Mouse (Mus musculus) forebrain, embryonic 10.5 days (tissue): Measurements from ENCODE around the gene Sez6. TPM values are rescaled to one million over a fixed set of nuclear protein-coding genes. Genes with fewer than 3 reads are reported as not detected.
A peak's percentile ranks its signal among the peaks of the same experiment; 100 is the strongest.

Experiments
- DNase-seq: peaks from one replicate; pipeline ENCODE4 v3.0.0-alpha.2; 2017; ENCODE audit warnings: low spot score; ENCODE audit errors: extremely low spot score
- H3K27ac ChIP-seq: fragments of 300-500 bp; sonication (generic); 2 replicates; pipeline ENCODE4 v1.5.1; 2016; ENCODE audit warnings: mild to moderate bottlenecking
- H3K27me3 ChIP-seq: fragments of 300-500 bp; sonication (generic); 2 replicates; pipeline ENCODE4 v1.6.1; 2016; ENCODE audit warnings: mild to moderate bottlenecking; ENCODE audit not compliant: poor library complexity, severe bottlenecking
- H3K36me3 ChIP-seq: fragments of 300-500 bp; sonication (generic); replicated peaks from 2 replicates; pipeline ENCODE4 v1.6.1; 2016; ENCODE audit warnings: mild to moderate bottlenecking, moderate library complexity
- H3K4me1 ChIP-seq: fragments of 300-500 bp; sonication (generic); 2 replicates; pipeline ENCODE4 v1.6.1; 2016
- H3K4me3 ChIP-seq: fragments of 300-500 bp; sonication (generic); 2 replicates; pipeline ENCODE4 v1.5.1; 2016; ENCODE audit warnings: mild to moderate bottlenecking, moderate library complexity
- H3K9me3 ChIP-seq: fragments of 300-500 bp; sonication (generic); 2 replicates; pipeline ENCODE4 v1.6.1; 2016; ENCODE audit warnings: mild to moderate bottlenecking, moderate library complexity
- WGBS: fragments of 180-500 bp; shearing (Covaris S2); methylation state at CpG from one replicate; pipeline ENCODE4 v1.1.7; 2016; 5-methylcytosine and 5-hydroxymethylcytosine counted together
- polyA plus RNA-seq: library from polyadenylated mRNA; unstranded; fragments of >200 nt; fragmentation: Nextera tagmentation; extraction: Ambion mirVana; gene quantifications from 2 replicates; pipeline ENCODE4 v1.2.1, GENCODE M21; 2016

Gene Sez6
- polyA plus RNA-seq, 1 experiment from 2014 or later: 4.3 TPM

DNA sequence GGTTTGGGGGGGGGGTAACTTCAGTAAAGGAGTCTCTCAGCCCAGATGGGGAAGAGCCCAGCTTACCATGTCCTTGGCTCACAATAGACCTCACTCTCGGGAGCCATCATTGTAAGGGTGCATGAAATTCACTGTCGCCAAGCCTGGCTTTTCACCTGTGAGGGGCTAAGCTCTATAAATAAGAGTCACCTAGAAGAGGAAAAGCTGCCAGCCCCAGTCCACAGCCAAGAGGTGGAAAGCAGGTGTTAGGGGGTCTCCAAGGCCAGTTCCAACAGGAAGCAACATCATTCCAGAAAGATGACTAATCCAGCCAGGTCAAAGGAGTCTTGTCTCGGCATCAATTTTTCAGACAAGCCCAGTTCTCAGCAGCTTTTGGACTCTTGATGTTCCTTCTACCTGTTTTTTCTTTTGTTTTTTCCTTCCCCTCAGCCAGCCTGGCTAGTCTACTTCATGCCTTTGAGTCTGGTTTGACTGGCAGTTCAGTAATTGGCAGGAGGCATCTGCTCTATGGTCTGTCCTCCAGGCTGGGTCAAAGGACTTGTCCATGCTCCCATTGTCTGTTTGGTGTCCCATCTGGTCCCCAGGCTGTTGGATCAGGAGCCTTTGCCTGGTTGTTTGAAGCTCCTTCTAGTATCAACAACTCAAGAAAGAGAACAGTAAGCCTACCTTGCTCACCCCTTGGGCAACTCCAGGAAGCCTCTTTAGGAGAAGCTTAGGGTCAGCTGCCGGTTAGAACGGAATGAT is 4.1 kb downstream of the Sez6 start:
- WGBS: 38% methylated on average over 5 of the region's 5 CpGs
- peaks cover 99% of the 10 kb centered on the region for H3K27me3 ChIP-seq

DNA sequence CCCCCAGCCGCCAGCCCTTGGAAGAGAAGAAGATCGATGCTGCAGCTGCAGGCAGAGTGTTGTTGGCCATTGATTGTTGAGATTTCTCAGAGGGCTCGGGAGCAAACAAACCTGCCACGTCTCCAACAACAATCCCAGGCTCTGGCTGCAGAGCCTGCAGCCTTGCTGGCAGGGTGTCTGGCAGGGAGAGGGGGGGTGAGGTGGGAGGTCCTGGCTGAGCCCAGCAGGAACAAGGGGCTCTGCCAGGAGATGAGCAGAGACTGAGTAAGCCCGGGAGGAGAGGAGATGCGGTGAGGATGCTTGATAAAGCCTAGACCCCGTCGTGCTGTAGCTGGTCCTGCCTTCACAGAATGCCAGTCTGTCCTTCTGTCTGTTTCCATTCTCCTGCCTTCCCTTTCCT is 6.2 kb downstream of the Sez6 start:
- H3K27ac ChIP-seq: no peak overlapping the region
- H3K4me1 ChIP-seq: peaks cover 45% of the 10 kb centered on the region

More for the DNA sequence above, 4.1 kb downstream of the Sez6 start:
- no peak overlapping the region for H3K4me3 ChIP-seq
- H3K4me1 ChIP-seq: peaks cover 53% of the 10 kb centered on the region
- no peak for DNase-seq
- no peaks in the 10 kb centered on the region for H3K9me3 ChIP-seq
- no peaks in the 10 kb centered on the region for H3K36me3 ChIP-seq
- H3K27ac ChIP-seq: no peak overlapping the region

DNA sequence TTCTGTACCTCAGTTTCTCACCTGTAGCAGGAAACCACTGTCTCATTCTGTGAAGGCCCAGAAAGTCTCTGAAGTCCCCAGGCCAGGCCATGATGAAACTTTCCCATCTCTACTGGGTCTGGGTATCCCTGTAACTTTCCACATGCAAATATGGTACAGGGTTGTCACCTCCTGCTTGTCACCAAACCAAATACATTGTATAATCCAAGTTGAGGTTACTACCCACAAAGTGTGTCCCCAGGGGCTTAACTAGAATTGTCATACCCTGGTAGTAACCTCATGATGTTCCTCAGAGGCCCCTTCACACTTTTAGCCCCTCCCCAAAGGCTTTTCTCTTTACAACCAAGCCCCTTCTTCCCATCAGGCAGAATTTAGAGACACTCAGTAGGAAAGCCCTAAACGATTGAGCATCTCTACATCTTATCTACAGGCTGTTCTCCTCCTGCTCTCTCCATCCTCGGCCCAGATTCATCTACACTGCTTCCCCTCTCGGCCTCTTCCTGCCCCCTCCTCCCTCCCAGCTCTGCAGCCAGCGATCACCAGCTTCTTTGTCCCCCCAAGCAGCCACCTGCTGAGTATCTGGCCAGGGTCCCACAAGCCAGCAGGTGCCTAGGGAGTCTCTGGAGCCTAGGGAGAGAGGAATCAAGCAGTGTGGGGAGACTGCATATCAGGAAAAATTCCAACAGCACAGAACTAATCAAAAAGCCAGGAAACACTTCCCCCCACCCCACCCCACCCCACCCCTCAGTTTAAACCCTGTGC is 7.2 kb downstream of the Sez6 start:
- H3K9me3 ChIP-seq: no peaks in the 10 kb centered on the region
- H3K4me1 ChIP-seq: peaks cover 48% of the 10 kb centered on the region
- H3K4me3 ChIP-seq: no peak overlapping the region
- H3K36me3 ChIP-seq: no peaks in the 10 kb centered on the region
- H3K27ac ChIP-seq: no peak overlapping the region
- DNase-seq: no peak
- H3K27me3 ChIP-seq: peaks cover 98% of the 10 kb centered on the region
- WGBS: 20% methylated on average over 4 of the region's 4 CpGs

More for the DNA sequence above, 6.2 kb downstream of the Sez6 start:
- Histone ChIP-seq H3K9me3 (no peaks in the 10 kb centered on the region), H3K4me3 (no peak overlapping the region), H3K27me3 (peaks cover 98% of the 10 kb centered on the region), H3K36me3 (no peaks in the 10 kb centered on the region)
- no peak for DNase-seq
- WGBS: 7% methylated on average over 8 of the region's 8 CpGs

DNA sequence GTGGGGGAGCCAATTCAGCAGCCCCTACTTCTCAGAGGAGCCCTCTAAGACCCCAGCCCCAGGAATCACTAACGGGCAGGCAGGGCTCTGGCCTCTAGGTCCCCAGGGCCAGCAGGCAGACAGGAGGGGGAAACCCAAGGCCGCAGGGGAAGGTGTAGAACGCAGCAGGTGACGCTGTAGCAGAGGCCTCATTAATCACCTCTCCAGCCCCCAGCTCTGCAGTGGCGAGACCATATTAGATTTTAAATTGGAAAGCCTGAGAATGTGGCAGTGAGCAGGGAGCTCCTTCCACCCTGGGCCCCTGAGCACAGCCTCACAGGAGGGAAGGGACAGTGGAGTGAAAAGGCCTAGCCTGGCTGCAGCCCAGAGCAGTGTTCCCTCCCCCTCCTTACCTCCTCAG is 11.6 kb downstream of the Sez6 start:
- Histone ChIP-seq H3K4me3 (no peak overlapping the region), H3K27me3 (peaks cover 98% of the 10 kb centered on the region), H3K36me3 (no peaks in the 10 kb centered on the region), H3K9me3 (no peaks in the 10 kb centered on the region; the same call in 1 of the 2 replicates), H3K4me1 (peaks cover 36% of the 10 kb centered on the region), H3K27ac (peak overlapping the region; percentile 72)
- no peak for DNase-seq
- 6% methylated on average over 5 of the region's 5 CpGs for WGBS

DNA sequence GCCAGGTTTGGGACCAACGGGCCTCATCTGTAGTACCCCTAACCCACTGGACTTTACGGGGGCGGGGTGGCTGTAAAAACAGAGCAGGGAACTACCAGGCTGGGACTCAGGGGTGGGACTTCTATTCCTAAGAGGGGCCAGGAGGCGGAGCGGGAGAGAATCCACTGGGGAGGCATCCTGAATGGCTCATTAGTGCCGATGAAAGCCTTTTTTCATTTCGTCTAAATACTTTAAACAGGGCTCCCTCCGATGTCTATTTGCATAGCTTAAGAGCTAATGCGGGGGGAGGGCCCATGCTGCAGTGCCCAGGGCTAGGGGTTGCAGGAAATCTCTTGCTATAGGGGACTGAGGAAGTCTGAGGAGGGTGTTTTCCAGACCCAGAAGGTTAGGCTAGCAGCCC is 17.3 kb downstream of the Sez6 start:
- Histone ChIP-seq H3K27ac (peak overlapping the region; percentile 82), H3K9me3 (no peaks in the 10 kb centered on the region; the same call in 1 of the 2 replicates), H3K36me3 (no peaks in the 10 kb centered on the region), H3K4me3 (peak overlapping the region; percentile 36), H3K4me1 (peaks cover 38% of the 10 kb centered on the region), H3K27me3 (peaks cover 97% of the 10 kb centered on the region)
- WGBS: 5% methylated on average over 9 of the region's 9 CpGs
- DNase-seq: peak; percentile 73

DNA sequence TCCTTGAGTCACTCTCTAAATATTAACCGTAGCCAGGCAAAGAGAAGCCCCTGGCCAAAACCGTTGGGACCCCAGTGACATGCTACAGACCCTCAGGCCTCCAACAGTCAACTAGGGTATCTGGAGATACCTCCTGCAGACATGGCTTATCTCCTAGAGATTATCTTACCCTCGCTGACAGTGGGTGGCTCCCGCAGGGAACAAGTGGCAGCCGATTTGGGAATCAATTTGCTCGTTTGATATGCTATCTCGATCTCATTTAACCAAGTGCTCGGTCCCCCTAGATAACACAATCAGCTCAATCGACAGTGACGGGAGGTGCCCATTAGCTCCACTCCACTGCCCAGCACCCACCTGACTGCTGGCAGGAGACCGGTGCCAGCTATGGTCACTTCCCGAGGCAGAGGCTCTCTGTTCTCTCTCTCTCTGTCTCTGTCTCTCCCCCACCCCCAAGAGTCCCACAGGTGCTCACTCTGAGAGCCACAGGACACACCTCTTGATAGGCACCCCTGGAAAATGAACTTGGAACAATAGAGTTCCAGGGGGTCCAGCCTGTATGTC is 19.6 kb downstream of the Sez6 start:
- 33% methylated on average over 12 of the region's 12 CpGs for WGBS
- no peaks in the 10 kb centered on the region for H3K9me3 ChIP-seq
- H3K4me1 ChIP-seq: peaks cover 34% of the 10 kb centered on the region
- no peak for DNase-seq
- H3K4me3 ChIP-seq: no peak overlapping the region
- H3K27ac ChIP-seq: no peak overlapping the region
- H3K27me3 ChIP-seq: peaks cover 97% of the 10 kb centered on the region
- H3K36me3 ChIP-seq: no peaks in the 10 kb centered on the region

DNA sequence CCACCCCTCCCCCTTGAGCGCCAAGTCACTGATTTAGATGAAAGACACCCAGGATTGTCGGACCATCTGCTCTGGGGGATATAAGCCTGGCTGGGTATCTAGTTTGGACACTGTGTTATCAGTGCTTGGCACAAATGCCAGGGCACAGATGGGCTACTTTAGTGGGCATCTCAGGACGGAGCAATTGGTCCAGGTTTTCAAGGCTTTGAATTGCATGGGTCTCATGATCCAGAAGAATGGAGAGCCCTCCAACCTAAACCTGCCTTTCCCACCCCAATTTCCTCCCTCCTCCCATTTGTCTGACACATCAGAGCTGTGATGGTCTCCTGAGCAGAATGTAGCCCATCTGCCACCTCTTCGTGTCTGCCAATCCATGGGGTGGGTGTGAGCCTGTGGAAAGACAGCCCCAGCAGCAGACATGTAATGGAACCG is 20.2 kb downstream of the Sez6 start:
- Histone ChIP-seq H3K27me3 (peaks cover 97% of the 10 kb centered on the region), H3K4me1 (peaks cover 35% of the 10 kb centered on the region), H3K27ac (no peak overlapping the region), H3K36me3 (no peaks in the 10 kb centered on the region), H3K9me3 (no peaks in the 10 kb centered on the region), H3K4me3 (no peak overlapping the region)
- no peak for DNase-seq
- 81% methylated on average over 5 of the region's 5 CpGs for WGBS

DNA sequence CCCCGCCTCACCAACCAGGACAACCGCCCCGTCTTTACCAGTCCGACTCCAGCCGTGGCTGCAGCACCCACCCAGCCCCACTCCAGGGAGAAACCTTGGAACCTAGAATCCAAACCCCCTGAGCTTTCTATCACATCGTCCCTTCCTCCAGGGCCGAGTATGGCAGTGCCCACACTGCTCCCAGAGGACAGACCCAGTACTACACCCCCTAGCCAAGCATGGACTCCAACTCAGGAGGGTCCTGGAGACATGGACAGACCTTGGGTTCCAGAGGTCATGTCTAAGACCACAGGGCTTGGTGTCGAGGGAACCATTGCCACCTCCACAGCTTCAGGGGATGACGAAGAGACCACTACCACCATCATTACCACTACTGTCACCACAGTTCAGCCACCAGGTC is 23.1 kb downstream of the Sez6 start:
- Histone ChIP-seq H3K27me3 (peaks cover 98% of the 10 kb centered on the region), H3K36me3 (no peaks in the 10 kb centered on the region), H3K9me3 (no peaks in the 10 kb centered on the region), H3K4me3 (no peak overlapping the region), H3K27ac (no peak overlapping the region), H3K4me1 (peaks cover 28% of the 10 kb centered on the region)
- peak; percentile 34 for DNase-seq
- 61% methylated on average over 9 of the region's 9 CpGs for WGBS

DNA sequence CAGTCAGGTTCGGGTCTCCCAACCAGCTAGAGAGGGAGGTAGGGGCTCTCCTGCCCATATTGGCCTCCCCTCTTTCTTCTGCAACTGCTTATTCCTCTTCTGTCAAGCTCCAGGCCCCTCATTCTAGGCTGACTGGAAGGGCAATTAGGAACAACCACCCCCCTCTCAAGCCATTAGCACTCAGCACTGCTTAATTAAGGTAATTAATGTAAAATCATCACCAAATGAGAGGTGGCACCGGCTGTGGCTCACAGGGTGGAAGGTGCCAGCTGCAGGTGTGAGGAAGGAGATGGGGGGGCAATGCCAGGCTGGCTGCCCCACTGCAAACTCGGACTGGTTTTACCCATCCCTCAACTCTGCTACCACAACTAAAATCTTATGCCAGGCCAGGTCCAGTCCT is 25.8 kb downstream of the Sez6 start:
- 66% methylated on average over 3 of the region's 3 CpGs for WGBS
- H3K27ac ChIP-seq: peak overlapping the region; percentile 59; the same call in 1 of the 2 replicates
- peaks cover 100% of the 10 kb centered on the region for H3K27me3 ChIP-seq
- H3K4me1 ChIP-seq: peaks cover 34% of the 10 kb centered on the region
- no peak overlapping the region for H3K4me3 ChIP-seq
- no peak for DNase-seq
- H3K36me3 ChIP-seq: no peaks in the 10 kb centered on the region
- H3K9me3 ChIP-seq: no peaks in the 10 kb centered on the region

DNA sequence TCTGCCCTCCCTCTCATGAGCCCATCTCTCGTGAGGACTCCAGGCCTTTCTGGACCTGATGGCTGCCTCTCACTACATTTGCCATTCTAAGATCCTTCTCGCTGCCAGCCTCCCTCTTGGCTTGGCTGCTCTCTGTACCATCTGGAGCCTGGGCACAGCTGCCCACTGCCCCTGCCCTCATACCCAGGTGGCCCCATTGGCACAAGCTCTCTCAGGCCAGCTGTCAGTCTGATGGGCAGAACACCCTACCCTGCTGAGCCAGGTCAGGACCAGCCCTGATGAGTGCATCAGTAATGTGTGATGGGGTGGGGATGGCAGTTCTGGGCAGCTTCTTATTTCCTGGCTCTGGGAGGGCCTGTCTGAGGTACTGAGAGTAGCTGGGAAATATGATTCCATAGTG is 27.7 kb downstream of the Sez6 start:
- H3K4me1 ChIP-seq: peaks cover 42% of the 10 kb centered on the region
- DNase-seq: no peak
- no peak overlapping the region for H3K4me3 ChIP-seq
- H3K36me3 ChIP-seq: no peaks in the 10 kb centered on the region
- no peaks in the 10 kb centered on the region for H3K9me3 ChIP-seq
- WGBS: 92% methylated on average over 2 of the region's 2 CpGs
- no peak overlapping the region for H3K27ac ChIP-seq
- peaks cover 100% of the 10 kb centered on the region for H3K27me3 ChIP-seq

DNA sequence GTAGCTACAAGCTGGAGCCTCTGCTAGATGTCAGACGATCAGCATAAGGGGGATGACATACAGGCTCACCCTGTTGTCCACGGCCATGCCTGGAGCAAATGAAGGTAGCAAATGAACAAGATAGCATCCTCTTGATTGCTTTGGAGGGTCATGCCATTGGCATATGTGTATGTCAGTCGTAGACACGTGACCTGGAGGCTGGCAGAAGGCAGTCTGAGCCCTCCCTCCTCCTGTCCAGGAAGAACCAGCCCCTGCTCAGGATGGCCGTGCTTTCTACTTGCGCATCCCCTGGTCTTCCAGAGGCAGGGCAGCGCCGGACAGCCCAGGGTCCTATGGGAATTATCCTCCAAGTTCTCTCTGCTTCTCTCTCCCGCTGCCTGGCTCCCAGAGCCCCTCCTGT is 28.3 kb downstream of the Sez6 start:
- H3K4me3 ChIP-seq: no peak overlapping the region
- H3K4me1 ChIP-seq: peaks cover 42% of the 10 kb centered on the region
- no peaks in the 10 kb centered on the region for H3K36me3 ChIP-seq
- no peaks in the 10 kb centered on the region for H3K9me3 ChIP-seq
- DNase-seq: no peak
- H3K27ac ChIP-seq: 0 out of 2 replicates have a peak overlapping the region, but pooled peaks have one; percentile 0
- WGBS: 83% methylated on average over 9 of the region's 9 CpGs
- H3K27me3 ChIP-seq: peaks cover 99% of the 10 kb centered on the region

DNA sequence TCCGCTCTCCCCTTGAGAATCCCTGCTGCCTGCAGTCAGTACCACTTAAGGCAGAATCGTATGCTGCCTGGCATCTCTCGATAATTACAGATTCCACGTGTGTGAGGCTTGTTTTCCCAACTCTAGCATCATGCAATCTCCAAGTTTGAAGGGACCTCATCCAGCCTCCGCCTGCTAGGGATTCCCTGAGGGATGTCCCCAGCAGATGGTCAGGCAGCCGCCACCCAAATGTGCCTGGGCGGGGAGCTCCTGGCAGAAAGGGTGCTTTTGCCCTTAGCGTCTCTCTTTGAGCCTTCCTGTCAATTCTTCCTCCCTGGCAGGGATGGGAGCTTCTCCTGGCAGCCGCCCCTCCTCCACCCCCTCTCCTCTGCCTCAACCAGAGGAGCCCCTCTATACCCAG is 29.6 kb downstream of the Sez6 start:
- no peak for DNase-seq
- Histone ChIP-seq H3K4me1 (peaks cover 54% of the 10 kb centered on the region), H3K36me3 (no peaks in the 10 kb centered on the region), H3K27me3 (peaks cover 98% of the 10 kb centered on the region), H3K9me3 (no peaks in the 10 kb centered on the region), H3K4me3 (no peak overlapping the region), H3K27ac (peak overlapping the region; percentile 48; the same call in 1 of the 2 replicates)
- WGBS: 67% methylated on average over 9 of the region's 9 CpGs

DNA sequence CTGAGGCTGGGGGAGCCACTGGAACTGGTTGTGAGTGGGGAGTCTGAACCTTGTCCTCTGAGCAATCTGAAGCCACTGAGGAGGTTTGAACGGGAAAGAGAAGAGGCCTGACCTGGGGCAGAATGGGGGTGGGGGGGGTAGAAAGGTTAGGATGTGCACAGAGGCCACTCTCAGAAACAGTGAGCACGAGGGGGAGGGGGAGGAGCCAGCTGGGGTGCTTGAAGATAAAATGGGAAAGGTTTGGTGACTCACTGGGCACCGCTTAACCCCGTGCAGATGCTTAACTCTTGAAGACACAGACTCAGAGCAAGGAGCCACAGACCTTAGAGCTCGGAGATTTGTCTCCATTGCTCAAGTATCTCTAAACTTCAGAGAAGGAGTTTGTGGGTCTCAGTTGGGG is 30.3 kb downstream of the Sez6 start:
- Histone ChIP-seq H3K4me1 (peaks cover 60% of the 10 kb centered on the region), H3K9me3 (no peaks in the 10 kb centered on the region), H3K36me3 (no peaks in the 10 kb centered on the region), H3K27me3 (peaks cover 98% of the 10 kb centered on the region), H3K27ac (peak overlapping the region; percentile 48), H3K4me3 (no peak overlapping the region)
- DNase-seq: no peak
- WGBS: 58% methylated on average over 5 of the region's 5 CpGs
